Mouse (Mus musculus): Measurements from ENCODE around the gene Golga7b. TPM values are rescaled to one million over a fixed set of nuclear protein-coding genes. Genes with fewer than 3 reads are reported as not detected.
A peak's percentile ranks its signal among the peaks of the same experiment; 100 is the strongest.

The Golga7b gene
- total RNA-seq (2015; ENCODE audit: low replicate concordance) (not detected in 2 replicates), total RNA-seq (2017; ENCODE audit: low replicate concordance) (not detected in 2 replicates)

DNA sequence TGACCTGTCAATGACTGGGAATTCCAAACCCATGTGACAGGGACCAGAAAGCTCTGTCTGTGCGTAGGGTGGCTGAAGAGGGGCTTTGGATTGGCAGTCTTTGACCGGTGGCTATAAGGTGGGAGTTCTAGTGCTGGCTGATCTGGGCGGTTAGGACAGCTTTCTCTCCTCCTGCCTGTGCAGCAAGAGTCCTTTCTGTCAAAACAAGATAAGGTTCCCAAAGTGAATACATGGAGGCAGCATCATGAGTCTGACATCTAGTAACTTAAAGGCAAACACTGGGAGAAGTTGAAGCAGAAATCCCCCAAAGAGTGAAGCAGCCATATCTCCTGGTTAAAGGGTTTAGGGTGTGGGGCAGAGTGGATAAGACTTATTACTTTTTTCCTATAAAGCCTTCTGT is at the start of gene Golga7b:
TSS of gene Golga7b (plus strand) at position 56 of the 400 bp plus-strand sequence.
- no peak for ATAC-seq (replicated peaks; ENCODE audit: low FRiP score, poor library complexity, severe bottlenecking)

DNA sequence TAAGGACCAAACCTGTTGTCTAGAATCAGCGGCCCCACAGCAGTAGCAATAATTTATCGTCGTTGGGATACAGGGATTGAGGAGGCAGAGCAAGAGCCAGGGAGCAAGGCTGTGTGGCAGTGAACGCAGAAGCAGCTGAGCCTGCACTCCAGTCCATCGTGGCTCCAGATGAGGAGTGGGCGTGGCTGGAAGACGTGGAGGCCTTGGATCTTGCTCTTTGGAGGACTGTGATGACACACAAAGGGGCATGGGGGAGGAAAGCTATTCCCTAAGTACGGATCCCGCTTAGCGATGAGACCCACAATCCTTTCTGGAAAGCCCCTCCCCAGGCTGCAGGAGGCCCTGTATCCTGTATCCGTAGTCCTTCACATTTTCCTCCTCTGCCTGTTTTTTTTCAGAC is 49.3 kb upstream of the Golga7b start:
- ATAC-seq (replicated peaks; ENCODE audit: low FRiP score, poor library complexity, severe bottlenecking): no peak

DNA sequence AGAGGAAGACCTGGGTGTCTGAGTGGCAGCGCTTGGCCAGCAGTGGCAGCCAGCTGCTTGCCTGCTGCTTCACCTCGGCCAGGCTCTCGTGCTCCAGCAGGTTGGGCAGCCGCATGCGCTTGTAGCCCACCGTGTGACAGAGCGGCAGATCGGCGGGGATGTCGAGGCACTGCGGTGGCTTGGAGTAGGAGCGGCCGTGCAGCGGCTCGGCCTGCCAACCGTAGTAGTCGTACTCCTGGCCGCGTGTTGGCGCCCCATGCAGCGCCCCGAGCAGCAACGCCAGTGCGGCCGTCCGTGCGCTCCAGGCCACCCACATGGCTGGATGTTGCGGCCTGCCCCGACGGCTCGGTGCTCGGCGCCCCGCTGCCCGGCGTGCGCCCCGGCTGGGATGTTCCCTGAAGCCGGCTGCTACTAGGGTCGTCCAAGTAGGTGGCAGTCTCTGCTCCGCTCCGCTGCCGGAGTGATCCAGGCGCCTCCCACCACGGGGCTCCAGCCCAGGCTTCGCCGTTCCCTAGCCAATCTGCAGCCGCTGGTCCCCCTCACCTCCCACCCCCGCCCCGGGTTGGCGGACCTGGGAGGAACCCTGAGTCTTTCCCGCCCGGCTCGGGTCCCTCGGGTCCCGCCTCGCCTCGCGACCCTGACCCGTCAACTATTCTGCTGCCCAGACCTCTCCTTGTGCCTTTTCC is 45.5 kb upstream of the Golga7b start, which contains the start of gene Sfrp5:
TSS of gene Sfrp5 (minus strand) at position 557 of the 686 bp plus-strand sequence.
- ATAC-seq (replicated peaks; ENCODE audit: low FRiP score, poor library complexity, severe bottlenecking): no peak

DNA sequence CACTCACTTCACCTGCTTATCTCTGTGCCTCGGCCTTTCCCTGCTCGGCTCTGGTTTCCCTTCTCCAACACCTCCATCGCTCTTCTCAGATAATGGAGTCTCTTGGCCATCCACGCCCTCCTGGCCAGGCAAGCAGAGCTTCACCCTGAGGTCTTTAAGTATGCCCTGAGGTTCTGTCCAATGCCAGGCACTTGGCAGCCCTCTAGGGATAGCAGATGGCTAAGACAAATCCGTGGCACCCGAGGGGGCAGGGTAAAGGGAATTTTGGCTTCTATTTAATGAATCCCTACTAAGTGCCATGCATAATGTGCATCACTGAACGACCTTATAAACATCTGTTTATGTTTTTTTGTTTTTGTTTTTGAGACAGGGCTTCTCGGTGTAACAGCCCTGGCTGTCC is 44.9 kb upstream of the Golga7b start:
- no peak for ATAC-seq (replicated peaks; ENCODE audit: low FRiP score, poor library complexity, severe bottlenecking)

DNA sequence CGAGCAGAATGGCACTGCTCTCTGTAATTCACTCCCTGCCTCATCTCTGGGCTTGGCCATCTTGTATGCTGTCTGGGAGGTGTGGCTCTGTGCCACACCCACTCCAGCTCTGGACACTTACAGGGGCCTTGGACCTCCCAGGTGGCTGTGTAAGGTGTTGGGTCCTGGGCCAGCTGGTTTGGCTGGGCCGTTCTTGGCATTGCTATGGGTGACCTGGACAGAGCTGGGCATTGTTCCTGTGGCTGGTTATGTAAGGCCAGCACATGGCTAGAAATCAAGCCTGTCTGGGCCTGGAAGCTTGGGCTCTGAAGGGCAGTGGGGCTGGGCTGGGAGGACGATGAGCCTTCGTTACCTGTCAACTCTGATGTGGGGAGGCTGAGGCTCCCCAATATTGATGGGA is 43.1 kb upstream of the Golga7b start:
- ATAC-seq (replicated peaks; ENCODE audit: low FRiP score, poor library complexity, severe bottlenecking): no peak

DNA sequence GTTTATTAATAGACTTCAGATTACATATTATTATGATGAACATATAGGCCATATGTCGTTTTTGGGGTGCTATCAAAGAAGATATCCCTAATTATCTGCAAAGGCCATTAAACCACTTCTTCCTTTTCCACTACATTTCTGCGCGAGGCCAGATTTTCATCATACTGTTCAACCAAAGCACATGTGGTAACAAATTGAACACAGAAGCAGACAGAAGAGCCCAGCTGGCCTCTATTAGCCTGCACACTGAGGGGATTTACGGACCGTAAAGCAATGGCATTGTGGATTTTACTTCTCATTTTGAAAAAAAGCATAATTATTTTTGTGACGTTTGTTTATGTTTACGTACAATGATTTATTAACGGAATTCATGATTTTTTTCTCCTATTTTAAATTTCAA is 42.2 kb upstream of the Golga7b start:
- ATAC-seq (replicated peaks; ENCODE audit: low FRiP score, poor library complexity, severe bottlenecking): no peak

DNA sequence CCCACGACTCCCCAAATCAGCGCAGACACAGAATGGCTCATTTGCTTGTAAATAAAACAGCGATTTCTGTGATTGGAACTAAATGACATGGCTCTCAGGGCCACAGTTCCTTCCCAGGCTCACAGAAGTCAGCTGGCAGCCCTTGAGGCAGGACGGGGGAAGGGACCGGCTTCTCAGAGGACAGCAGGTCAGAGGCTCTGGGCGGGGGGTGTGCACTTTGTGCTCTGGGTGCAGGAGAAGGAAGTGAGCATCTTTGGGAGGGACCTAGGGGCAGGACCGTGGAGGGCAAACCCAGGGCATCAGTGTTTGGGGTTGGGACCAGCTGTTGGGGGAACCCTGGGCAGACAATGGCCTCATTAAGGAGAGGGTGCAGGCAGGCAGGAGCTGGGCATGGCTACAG is 37.9 kb upstream of the Golga7b start:
- no peak for ATAC-seq (replicated peaks; ENCODE audit: low FRiP score, poor library complexity, severe bottlenecking)

DNA sequence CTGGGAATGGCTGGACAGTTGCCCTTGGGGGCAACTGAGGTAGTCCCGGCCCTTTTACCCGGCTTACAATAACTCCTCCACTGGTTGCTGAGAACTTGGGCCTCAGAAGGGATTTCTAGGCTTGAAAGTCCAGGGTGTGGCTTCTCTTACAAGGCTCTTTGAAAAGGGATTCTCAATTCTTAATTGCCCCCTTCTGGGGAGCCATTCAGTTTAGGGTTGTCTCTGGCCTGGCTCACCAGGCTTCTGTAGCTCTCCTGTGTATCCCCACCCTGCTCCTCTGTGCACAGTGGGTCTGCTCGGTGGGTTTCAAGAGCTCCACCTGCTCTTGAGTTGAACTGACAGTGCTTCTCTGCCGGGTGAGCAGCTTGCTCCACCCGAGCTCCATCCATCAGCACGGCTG is 37.4 kb upstream of the Golga7b start:
- no peak for ATAC-seq (replicated peaks; ENCODE audit: low FRiP score, poor library complexity, severe bottlenecking)

DNA sequence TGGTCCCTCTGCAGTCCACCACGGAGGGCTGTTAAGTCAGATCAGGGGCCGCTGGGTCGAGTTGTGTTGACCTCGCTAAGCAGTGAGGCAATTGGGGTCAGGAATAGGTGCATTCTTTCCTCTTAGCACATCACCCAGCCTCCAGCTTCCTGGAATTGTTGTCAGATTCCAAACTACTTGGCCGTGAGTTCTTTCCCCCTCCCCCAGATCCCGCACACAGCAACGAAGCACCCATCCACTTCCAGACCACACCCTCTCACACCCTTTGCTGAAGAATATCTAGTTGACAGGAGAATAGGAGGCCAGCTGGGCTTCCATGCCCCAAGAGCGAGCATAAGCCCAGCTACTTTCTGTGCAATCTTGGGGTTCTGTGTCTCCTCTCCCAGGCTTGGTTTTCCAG is 35.4 kb upstream of the Golga7b start:
- ATAC-seq (replicated peaks; ENCODE audit: low FRiP score, poor library complexity, severe bottlenecking): no peak

DNA sequence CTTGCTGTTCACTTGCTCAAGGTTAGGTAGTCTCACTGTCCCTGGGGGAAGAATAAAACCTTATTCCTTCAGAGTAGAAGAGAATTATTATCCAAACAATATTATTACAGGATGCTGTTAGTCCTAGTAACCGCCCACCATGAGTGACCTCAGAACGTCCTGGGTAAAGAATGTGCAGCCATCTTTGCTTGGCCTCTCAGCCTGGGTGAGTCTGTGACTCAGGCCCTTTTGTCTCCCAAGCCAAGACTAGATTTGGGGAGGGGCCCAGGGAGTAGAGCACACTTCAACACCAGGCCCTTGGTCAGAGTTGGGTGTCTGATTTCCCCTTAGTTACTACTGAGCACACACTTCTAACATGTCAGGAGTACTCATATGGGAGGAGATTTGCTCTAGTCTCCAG is 32.8 kb upstream of the Golga7b start:
- ATAC-seq (replicated peaks; ENCODE audit: low FRiP score, poor library complexity, severe bottlenecking): no peak

DNA sequence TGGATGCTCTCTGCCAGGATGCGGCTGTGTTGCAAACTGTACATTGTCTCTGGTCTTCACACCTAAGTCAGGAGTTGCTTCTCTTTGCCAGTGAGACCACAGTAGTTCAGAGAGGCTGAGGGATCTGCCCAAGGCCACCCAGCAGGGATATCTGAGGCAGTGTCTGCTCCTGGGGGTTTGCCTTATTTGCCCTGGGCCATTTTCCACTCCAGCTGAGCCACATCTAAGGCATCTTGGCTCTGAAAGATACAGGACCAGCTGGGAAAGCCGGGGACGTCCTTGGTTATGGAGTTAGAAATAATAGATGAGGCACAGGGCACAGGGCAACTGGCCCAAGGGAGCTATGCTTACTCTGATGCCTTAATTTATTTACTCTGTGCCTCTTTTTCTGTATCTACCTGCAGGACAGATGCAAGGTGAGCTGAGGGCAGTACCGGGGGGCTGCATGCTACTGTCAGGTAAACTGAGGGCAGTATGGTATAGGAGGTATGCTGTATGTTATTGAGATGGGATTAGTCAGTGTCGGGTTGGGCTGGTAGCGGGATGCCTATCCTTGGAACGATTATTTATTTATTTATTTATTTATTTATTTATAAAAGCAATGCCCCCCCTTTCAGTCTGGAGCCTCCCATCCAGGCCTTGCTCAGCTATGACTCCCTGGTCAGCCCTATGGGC is 30.5 kb upstream of the Golga7b start:
- ATAC-seq (replicated peaks; ENCODE audit: low FRiP score, poor library complexity, severe bottlenecking): no peak

DNA sequence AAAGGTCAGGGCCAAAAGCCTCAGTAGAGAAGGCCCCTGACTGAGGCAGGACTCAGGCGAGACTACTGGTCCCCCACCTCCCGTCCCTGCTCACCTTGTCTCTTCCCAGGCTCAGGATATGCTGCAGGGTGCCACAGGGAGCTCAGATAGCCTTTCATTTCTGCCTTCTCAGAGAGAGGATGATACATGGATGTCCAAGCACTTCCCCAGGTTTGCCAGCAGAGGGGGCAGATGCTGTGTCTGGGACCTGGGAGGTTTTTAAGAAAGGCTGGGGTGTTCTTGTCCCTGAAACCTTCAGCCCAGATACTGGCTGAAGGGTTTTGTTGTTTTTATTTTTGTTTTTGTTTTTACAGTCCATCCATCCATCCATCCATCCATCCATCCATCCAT is 30.0 kb upstream of the Golga7b start:
- no peak for ATAC-seq (replicated peaks; ENCODE audit: low FRiP score, poor library complexity, severe bottlenecking)

DNA sequence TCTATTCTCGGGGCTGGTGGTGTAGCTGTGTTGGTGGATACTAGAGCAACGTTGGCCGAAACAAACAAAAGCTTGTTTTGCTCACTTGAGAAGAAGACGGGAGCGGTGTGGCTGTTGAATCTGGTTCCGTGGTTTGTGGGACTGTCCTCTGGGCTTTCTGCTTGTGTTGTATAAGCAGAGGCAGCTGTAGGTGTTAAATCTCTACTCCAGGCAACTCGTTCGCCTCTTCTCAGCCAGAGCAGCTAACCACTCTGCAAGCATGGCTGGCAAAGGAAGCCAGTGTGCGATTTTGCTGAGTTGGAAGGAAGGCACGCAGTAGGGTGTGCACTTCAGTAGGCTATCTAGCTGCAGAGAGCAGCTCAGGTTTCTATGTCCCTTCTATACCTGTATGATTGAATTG is 20.9 kb upstream of the Golga7b start:
- no peak for ATAC-seq (replicated peaks; ENCODE audit: low FRiP score, poor library complexity, severe bottlenecking)

DNA sequence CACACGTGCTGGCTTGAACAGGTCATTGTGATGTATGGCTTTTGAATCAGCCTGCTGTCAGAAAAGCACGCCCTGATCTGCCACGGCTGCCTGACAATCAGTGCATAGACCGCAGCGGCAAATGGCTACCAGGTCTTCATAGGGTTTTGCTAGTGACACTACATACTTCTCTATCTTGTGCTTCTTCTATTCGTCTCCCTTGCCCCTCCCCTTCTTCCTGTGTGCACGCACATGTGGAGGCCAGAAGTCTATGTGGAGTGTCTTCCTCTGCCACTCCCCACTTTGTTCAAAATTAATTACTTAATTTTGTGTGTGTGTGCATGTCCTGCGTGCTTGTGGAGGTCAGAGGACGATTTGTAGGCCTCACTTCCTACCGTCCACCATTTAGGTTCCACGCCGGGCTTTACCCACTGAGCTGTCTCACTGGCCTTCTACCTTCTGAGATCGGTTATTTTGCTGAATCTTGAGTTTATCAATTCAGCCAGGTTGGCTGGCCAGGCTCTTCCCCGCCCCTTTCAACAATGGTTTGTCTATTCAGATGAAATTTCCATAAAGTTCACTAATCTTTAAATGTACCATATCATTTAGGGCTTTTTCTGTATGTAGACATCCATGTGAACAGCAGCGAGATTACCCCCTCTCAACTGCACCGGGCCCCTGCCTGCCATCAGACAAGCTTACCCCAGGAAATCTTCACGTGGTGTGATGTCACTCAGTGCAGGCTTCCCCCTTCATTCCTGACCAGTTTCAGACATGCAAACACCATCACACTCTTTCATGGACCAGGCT is 17.7 kb upstream of the Golga7b start:
- ATAC-seq (replicated peaks; ENCODE audit: low FRiP score, poor library complexity, severe bottlenecking): no peak

DNA sequence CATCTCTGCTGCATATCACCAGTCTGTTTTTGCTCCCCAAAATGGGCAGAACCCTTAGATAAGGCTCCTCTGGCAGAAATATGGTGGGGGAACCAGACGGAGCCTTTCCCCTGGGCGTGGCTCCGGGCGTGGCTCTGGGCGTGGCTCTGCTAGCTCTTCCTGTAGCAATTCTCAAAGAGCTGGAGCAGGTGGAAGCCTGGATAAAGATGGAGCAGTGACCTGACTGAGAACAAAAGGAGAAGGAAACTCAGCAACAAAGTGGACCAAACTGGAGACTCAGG is 17.1 kb upstream of the Golga7b start:
- ATAC-seq (replicated peaks; ENCODE audit: low FRiP score, poor library complexity, severe bottlenecking): peak; percentile 56; the same call in 1 of the 2 replicates

DNA sequence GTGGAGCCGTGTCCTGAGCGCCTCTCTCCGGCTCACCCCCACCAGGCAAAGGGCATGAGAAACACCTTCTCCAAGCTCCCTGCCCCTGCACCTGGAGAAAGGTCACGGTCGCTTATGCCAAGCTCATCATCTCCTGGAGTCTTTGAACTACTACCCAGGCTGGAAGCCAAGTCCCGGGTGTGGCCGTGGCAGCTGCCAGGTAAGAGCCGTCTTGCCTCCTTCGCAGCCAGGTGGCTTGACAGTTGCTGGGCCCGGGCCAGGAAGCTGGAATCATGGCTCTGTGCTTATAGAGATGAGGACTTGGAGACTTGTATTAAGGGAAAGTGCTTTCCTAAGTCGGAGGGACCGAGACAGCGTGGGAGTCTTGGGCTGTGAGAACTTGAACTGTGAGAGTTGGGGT is 16.4 kb upstream of the Golga7b start:
- ATAC-seq (replicated peaks; ENCODE audit: low FRiP score, poor library complexity, severe bottlenecking): peak; percentile 50; the same call in 1 of the 2 replicates

DNA sequence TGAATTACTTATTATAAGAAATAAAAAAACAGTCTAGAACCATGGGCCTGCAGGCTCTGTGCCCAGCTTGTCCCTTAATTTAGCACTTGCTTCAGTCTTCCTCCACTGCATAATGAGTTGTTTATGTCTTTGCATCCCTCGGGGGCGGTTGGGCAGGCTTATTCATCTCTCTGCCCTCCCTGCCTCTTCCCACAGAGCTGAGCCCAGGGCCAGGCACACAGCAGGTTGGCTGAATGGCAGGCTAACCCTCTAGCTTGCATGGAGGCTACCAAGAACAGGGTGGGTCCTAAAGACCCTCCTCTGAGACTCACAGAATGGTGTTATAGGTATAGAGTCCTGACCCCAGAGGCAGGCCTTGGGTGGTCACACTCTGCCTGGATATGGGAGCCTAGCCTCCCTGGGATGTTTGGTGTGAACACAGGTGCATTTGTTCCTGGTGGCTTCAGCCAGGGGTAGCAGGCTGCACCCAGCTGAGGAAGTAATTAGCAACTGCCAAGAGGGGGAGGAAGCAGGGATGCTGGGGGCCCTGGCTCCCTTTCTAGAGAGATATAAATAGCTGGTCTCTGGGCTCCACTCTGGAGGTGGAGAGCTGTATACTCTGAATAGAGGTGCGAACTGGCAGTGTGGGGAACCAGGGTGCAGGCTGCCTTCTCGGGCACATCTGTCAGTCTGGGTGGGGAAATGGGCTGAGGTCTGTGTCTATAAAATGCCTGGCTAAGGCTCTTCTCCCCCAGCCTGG is 9.6 kb upstream of the Golga7b start:
- no peak for ATAC-seq (replicated peaks; ENCODE audit: low FRiP score, poor library complexity, severe bottlenecking)

DNA sequence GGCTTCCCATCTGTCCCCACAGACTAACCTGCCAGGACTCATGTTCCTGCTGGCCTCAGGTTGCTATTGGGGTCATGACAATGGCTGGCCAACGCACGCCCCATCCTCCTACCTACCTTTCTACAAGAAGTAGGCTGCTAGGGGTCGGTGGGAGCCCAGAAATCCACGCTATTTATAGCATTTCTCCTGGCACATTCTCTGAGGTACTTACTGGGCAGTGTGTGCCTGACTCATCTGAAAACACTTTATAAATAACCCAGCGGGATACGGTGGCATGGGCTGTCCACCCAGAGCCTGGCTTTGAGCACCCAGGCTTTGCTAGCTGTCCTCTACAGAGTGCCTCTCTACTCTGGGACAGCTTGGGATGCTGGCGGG is 9.0 kb upstream of the Golga7b start:
- no peak for ATAC-seq (replicated peaks; ENCODE audit: low FRiP score, poor library complexity, severe bottlenecking)

DNA sequence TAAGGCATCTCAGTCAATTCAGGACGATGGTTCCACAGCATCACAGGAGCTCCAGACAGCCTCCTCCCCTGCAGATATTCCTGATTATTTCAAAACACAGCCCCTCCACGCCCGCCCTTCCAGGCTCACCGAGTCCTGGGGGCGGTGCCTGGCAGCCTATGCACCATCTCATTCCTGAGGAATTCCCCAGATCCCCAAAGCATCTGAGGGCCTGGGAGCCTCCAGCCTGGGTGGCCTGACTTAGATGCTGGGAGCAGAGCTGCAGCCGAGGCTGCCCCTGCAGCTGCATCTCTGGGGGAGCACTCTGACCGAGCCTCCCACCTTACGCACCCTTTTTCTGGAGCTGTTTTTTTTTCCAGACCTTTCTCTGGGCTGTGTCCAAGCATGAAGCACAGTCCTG is 6.5 kb upstream of the Golga7b start:
- no peak for ATAC-seq (replicated peaks; ENCODE audit: low FRiP score, poor library complexity, severe bottlenecking)

DNA sequence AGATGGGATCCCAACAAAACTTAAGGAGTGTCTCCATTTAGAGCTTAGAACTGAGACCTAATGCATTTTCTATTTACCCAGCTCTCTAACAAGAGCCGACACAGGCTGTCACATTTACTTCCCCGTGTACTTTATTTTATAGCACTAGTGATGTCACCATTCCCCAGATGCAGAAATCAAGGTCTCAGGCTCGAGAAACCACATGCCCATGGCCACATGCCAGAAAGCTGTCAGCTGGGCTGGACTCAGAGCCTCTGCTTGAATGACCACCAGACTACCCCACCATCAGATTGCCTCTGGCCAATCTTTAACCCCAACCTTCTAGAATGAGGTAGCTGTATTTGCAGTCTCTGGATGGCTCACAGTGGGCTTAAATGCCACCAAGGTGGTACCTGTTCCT is 4.0 kb upstream of the Golga7b start:
- no peak for ATAC-seq (replicated peaks; ENCODE audit: low FRiP score, poor library complexity, severe bottlenecking)

Data from erythroid progenitor cell, adult 5-6 weeks (primary cell).